Mouse (Mus musculus) layer of hippocampus, adult 2 months (tissue): ENCODE measurements around the gene Isy1. TPM values are rescaled to one million over a fixed set of nuclear protein-coding genes. Genes with fewer than 3 reads are reported as not detected.

Source experiments
- DNase-seq, 2 experiments: peaks; one replicate each; pipeline ENCODE4 v3.0.0; 2022; ENCODE audit warnings: low spot score in 2 of 2
- H3K27ac ChIP-seq: fragments of 200-600 bp; 2 replicates; pipeline ENCODE4 v1.8.1; 2022
- H3K4me3 ChIP-seq: fragments of 200-600 bp; 2 replicates; pipeline ENCODE4 v1.8.1; 2022; ENCODE audit warnings: mild to moderate bottlenecking
- CTCF ChIP-seq: fragments of 200-600 bp; conservative IDR thresholded peaks from 2 replicates; pipeline ENCODE4 v1.8.1; 2022; ENCODE audit warnings: antibody characterized with exemption, mild to moderate bottlenecking, moderate library complexity
- total RNA-seq, 2 experiments: library from RNA; stranded (reverse); gene quantifications; 2 replicates each; pipeline ENCODE4 v1.2.3; 2021

The Isy1 gene
- total RNA-seq, 2 experiments from 2014 or later: 25.1 to 29.3 TPM

- H3K27ac ChIP-seq: peak overlapping the region; percentile 98; the same call in 1 of the 2 replicates
- DNase-seq: no peak
- H3K4me3 ChIP-seq: no peak overlapping the region
- no peak for TF ChIP-seq CTCF
These were observed 1.3 kb upstream of the Isy1 start for GRCm38 (mm10) chr6:87839797-87840341.

GRCm38 (mm10) chr6:87835695-87836094 lies 2.9 kb downstream of the Isy1 start, which contains the start of gene Gm45140:
Gm45140 (minus strand) TSS chr6:87835795.
- no peak within 1 kb of the TSS for H3K4me3 ChIP-seq
- H3K27ac ChIP-seq: no peak within 1 kb of the TSS
- no peak for DNase-seq
- TF ChIP-seq CTCF: no peak

GRCm38 (mm10) chr6:87820366-87820765 lies 18.2 kb downstream of the Isy1 start:
- Histone ChIP-seq H3K27ac (no peak overlapping the region), H3K4me3 (no peak overlapping the region)
- DNase-seq: no peak
- no peak for TF ChIP-seq CTCF

- Histone ChIP-seq H3K27ac (no peak overlapping the region), H3K4me3 (no peak overlapping the region)
- DNase-seq: no peak
- no peak for TF ChIP-seq CTCF
These were observed 24.1 kb downstream of the Isy1 start for GRCm38 (mm10) chr6:87814486-87814885.

- no peak for TF ChIP-seq CTCF
- H3K4me3 ChIP-seq: peak overlapping the region; percentile 86; the same call in 1 of the 2 replicates
- peak overlapping the region; percentile 91; the same call in 1 of the 2 replicates for H3K27ac ChIP-seq
- DNase-seq: no peak
These were observed 25.9 kb downstream of the Isy1 start for GRCm38 (mm10) chr6:87812656-87813055.

- Histone ChIP-seq H3K4me3 (peak within 1 kb of the TSS; percentile 86), H3K27ac (peak within 1 kb of the TSS; percentile 91)
- DNase-seq: peak; percentile 86 to 91
- TF ChIP-seq CTCF: peak; percentile 56
These were observed 26.8 kb downstream of the Isy1 start, which contains the start of gene Rab43 for GRCm38 (mm10) chr6:87811675-87812338. Rab43 (minus strand) TSS chr6:87812164.

GRCm38 (mm10) chr6:87810713-87811669 lies 27.6 kb downstream of the Isy1 start:
- peak overlapping the region; percentile 91 for H3K27ac ChIP-seq
- peak; percentile 9 to 31 for DNase-seq
- TF ChIP-seq CTCF: no peak
- peak overlapping the region; percentile 86 for H3K4me3 ChIP-seq

- no peak for TF ChIP-seq CTCF
- Histone ChIP-seq H3K27ac (peak overlapping the region; percentile 91; the same call in 1 of the 2 replicates), H3K4me3 (peak overlapping the region; percentile 86)
- DNase-seq: no peak
These were observed 28.3 kb downstream of the Isy1 start for GRCm38 (mm10) chr6:87810311-87810710.

GRCm38 (mm10) chr6:87809651-87810161 lies 28.9 kb downstream of the Isy1 start:
- H3K27ac ChIP-seq: no peak overlapping the region
- DNase-seq: no peak
- no peak overlapping the region; the same call in 1 of the 2 replicates for H3K4me3 ChIP-seq
- TF ChIP-seq CTCF: no peak

GRCm38 (mm10) chr6:87809144-87809543 lies 29.5 kb downstream of the Isy1 start:
- H3K4me3 ChIP-seq: no peak overlapping the region
- no peak for TF ChIP-seq CTCF
- DNase-seq: no peak
- H3K27ac ChIP-seq: no peak overlapping the region

- no peak for TF ChIP-seq CTCF
- Histone ChIP-seq H3K27ac (no peak overlapping the region), H3K4me3 (no peak overlapping the region)
These were observed 30.1 kb downstream of the Isy1 start for GRCm38 (mm10) chr6:87808521-87808920.

GRCm38 (mm10) chr6:87807735-87808440 lies 30.7 kb downstream of the Isy1 start:
- Histone ChIP-seq H3K4me3 (no peak overlapping the region), H3K27ac (no peak overlapping the region)
- no peak for TF ChIP-seq CTCF
- DNase-seq: no peak

More at GRCm38 (mm10) chr6:87808521-87808920, 30.1 kb downstream of the Isy1 start:
- DNase-seq: no peak
